Mouse (Mus musculus) gastrocnemius, adult 2 months (tissue): ENCODE measurements around the gene Cfap61. TPM values are rescaled to one million over a fixed set of nuclear protein-coding genes. Genes with fewer than 3 reads are reported as not detected.

ENCODE experiments used
- DNase-seq: peaks from one replicate; pipeline ENCODE4 v3.0.0; 2022
- H3K27ac ChIP-seq: fragments of 200-600 bp; 2 replicates; pipeline ENCODE4 v1.8.1; 2022; ENCODE audit warnings: mild to moderate bottlenecking
- H3K4me3 ChIP-seq: fragments of 200-600 bp; 2 replicates; pipeline ENCODE4 v1.8.1; 2022; ENCODE audit warnings: mild to moderate bottlenecking, moderate library complexity
- CTCF ChIP-seq: fragments of 200-600 bp; IDR thresholded peaks from 2 replicates; pipeline ENCODE4 v1.8.1; 2022; ENCODE audit warnings: antibody characterized with exemption, mild to moderate bottlenecking, moderate library complexity
- intact Hi-C: fragments of 180-260 bp; cut with DNase I; formaldehyde crosslinking; loops from one replicate; pipeline ENCODE4 v1.15.1; 2025
- total RNA-seq, 2 experiments: library from RNA; stranded (reverse); gene quantifications; 2 replicates each; pipeline ENCODE4 v1.2.3; 2021

The Cfap61 gene
- total RNA-seq, 2 experiments from 2014 or later, result not detected

GRCm38 (mm10) chr2:146244049-146244448 is 309.5 kb downstream of the Cfap61 start:
- Histone ChIP-seq H3K4me3 (no peak overlapping the region), H3K27ac (no peak overlapping the region)
- TF ChIP-seq CTCF, result no peak
- intact Hi-C loops, result no loop called here
- no peak for DNase-seq

DNA sequence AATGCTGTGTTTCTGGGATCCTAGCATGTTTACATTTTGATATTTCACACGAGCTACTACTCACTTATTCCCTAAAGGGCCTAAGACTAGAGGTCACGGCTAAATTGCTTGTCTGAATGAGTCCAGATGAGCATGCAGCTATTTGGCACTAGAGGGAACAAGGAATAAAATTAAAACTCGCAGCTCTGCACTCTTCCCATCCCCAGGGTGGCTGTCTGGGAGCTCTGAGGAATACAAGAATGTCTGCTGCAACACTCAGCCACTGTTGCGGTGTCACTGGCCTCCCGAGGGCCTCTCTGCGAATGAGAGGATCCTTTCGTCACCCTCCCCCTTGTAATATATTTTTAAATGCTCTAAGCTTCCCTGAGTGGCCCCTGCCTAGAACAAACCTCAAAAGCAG is 310.8 kb downstream of the Cfap61 start:
- Histone ChIP-seq H3K4me3 (no peak overlapping the region), H3K27ac (no peak overlapping the region)
- intact Hi-C loops, result no loop called here
- no peak for DNase-seq
- no peak for TF ChIP-seq CTCF

DNA sequence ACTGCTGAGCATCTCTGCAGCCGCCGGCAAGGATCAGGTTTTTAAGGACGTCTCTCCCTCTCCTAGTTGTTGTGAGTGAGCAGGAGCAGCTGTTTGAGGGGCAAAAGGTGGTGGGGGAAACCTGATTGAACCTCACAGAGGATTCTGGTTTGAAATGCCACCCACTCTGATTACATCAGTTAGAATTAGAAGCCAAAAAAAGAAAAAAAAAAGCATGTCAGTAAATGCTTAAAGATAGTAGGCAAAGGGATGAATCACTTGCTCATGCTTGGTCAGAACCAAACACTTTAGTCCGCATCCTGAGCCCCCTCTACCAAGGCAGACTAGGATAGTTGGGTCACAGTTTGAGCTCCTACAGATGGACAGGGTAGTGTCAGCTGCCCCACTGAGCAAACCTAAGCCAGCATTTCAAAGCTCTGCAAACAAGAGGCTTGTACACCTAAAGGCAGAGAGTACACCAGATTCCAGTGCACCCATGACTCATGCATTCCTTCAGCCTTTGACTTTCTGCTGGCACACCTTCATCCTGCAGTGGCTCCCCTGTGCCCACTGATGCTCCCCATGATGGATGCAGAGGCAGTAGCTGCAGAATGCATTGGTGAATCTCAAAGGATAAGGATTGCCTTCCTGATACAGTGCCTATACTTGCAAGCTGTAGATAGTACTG is 312.0 kb downstream of the Cfap61 start:
- Histone ChIP-seq H3K27ac (no peak overlapping the region), H3K4me3 (no peak overlapping the region)
- no peak for DNase-seq
- no peak for TF ChIP-seq CTCF
- intact Hi-C loops, result no loop called here

GRCm38 (mm10) chr2:146247576-146247975 is 313.0 kb downstream of the Cfap61 start:
- H3K27ac ChIP-seq, result no peak overlapping the region
- TF ChIP-seq CTCF, result no peak
- no peak for DNase-seq
- intact Hi-C loops, result no loop called here
- H3K4me3 ChIP-seq, result no peak overlapping the region

- Histone ChIP-seq H3K4me3 (no peak overlapping the region), H3K27ac (no peak overlapping the region)
- intact Hi-C loops, result no loop called here
- no peak for TF ChIP-seq CTCF
- DNase-seq, result no peak
Measured at GRCm38 (mm10) chr2:146249033-146249432, 314.4 kb downstream of the Cfap61 start.

GRCm38 (mm10) chr2:146250236-146250904 is 315.8 kb downstream of the Cfap61 start:
- Histone ChIP-seq H3K27ac (no peak overlapping the region), H3K4me3 (no peak overlapping the region)
- no peak for DNase-seq
- no peak for TF ChIP-seq CTCF
- intact Hi-C loops, result no loop called here

DNA sequence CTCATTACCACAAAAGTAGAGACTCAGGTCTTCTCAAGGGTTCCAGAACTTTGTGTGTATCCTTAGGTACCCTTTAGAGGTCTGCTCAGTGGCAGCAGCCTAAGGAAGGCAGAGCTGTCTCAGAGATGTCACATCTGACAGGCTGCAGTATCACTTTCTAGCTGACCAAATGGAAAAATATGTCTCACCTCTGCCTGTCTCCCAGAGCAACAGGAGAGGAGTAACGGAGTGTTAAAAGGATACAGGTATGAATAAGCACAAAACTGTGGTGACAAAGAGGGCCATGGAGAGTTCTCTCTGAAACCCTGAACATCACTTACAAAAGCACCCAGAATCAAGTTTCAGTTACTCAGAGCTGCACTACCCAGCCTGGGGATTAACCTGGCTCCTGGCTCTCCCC is 319.8 kb downstream of the Cfap61 start:
- intact Hi-C loops, result no loop called here
- no peak for TF ChIP-seq CTCF
- Histone ChIP-seq H3K27ac (no peak overlapping the region), H3K4me3 (no peak overlapping the region)
- no peak for DNase-seq

DNA sequence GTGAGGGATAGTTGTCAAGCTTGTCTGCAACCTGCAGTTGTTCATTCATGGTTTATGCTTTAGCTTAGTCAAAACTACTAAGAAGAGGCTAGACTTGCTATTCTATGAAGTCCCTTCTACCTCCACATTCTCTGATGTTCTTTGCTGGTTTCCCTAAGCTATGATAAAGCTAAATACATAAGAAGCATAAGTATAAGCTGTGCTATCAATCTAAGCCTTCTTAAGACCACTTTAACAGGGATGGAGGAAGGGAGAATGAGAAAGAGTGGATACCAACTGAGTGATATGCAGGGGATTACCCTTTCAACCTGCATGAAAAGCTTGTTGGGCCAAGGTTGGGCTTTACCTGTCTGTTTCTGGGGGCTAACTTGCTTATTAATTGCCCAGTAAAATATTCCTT is 321.1 kb downstream of the Cfap61 start:
- TF ChIP-seq CTCF, result no peak
- intact Hi-C loops, result no loop called here
- no peak overlapping the region for H3K27ac ChIP-seq
- H3K4me3 ChIP-seq, result no peak overlapping the region
- no peak for DNase-seq

DNA sequence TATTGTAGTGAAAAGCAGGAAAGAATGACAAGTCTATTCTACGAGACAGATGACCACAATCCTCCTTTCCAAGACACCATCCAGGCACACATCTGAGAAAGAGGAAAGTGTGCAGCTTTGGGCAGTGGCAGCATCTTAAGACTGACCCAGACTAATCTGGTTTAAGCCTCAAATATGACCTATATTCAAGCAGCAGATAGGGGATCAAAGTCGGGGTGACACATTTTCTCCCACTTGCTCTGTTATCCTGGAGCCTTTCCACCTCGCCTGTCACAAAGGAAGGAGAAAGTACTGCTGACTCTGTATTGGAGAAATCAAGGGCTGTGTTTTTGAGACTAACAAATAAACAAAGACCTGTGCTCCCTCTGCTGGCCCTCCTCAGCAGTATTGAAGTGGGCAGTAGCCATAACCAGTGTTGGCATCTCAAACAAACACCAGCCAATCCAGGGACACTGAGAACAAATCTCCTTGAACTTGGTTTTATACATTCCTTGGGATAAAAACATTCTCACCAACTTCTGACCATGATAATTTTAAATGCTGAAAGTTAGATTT is 321.8 kb downstream of the Cfap61 start:
- intact Hi-C loops, result no loop called here
- peak; percentile 32; the same call in 1 of the 2 replicates for TF ChIP-seq CTCF
- no peak overlapping the region for H3K27ac ChIP-seq
- no peak overlapping the region for H3K4me3 ChIP-seq
- no peak for DNase-seq

- H3K4me3 ChIP-seq, result no peak overlapping the region
- no peak for DNase-seq
- no peak for TF ChIP-seq CTCF
- no peak overlapping the region for H3K27ac ChIP-seq
- intact Hi-C loops, result no loop called here
Measured at GRCm38 (mm10) chr2:146257037-146257436, 322.5 kb downstream of the Cfap61 start.

GRCm38 (mm10) chr2:146257609-146258008 is 323.0 kb downstream of the Cfap61 start:
- Histone ChIP-seq H3K27ac (no peak overlapping the region), H3K4me3 (no peak overlapping the region)
- DNase-seq, result no peak
- intact Hi-C loops, result no loop called here
- TF ChIP-seq CTCF, result no peak

GRCm38 (mm10) chr2:146258736-146259469 is 324.3 kb downstream of the Cfap61 start:
- intact Hi-C loops, result no loop called here
- TF ChIP-seq CTCF, result no peak
- no peak for DNase-seq
- H3K4me3 ChIP-seq, result no peak overlapping the region
- H3K27ac ChIP-seq, result no peak overlapping the region
